Mouse (Mus musculus): ENCODE results near the gene Shroom2. TPM values are rescaled to one million over a fixed set of nuclear protein-coding genes. Genes with fewer than 3 reads are reported as not detected.

Gene Shroom2
- polyA plus RNA-seq, 1 experiment, result 6.4 TPM

Other genes starting within 250 kb of the Shroom2 start
- gene Cldn34a, start 206.1 kb downstream of the Shroom2 start, polyA plus RNA-seq (2012; rRNA removed), result not detected in 2 replicates
- gene Gpr143, start 12.5 kb upstream of the Shroom2 start, polyA plus RNA-seq (2012; rRNA removed), result not detected in 2 replicates
- 0.70 and 1.1 TPM in 2 replicates for gene Usp51, start 237.0 kb upstream of the Shroom2 start, polyA plus RNA-seq (2012; rRNA removed)

Measured in gonadal fat pad, adult 2 months (tissue).